Mouse (Mus musculus) stomach, embryonic 15.5 days (tissue): ENCODE measurements around the gene Rubcn. TPM values are rescaled to one million over a fixed set of nuclear protein-coding genes. Genes with fewer than 3 reads are reported as not detected.
"Not testable (repeated sequence)": the region's sequence is repeated elsewhere in the genome, so short reads cannot be mapped to it uniquely, and the experiment has no call there.

Experiments
- ATAC-seq: fragments of 200-750 bp; cut with Nextera tagmentation; 2 replicates; pipeline ENCODE4 v1.8.0; 2017; ENCODE audit warnings: low read depth, moderate number of reproducible peaks, moderate TSS enrichment; ENCODE audit not compliant: insufficient read depth, low FRiP score
- H3K27ac ChIP-seq: fragments of 300-500 bp; sonication (generic); 2 replicates; pipeline ENCODE4 v1.5.1; 2015; ENCODE audit warnings: mild to moderate bottlenecking, inconsistent platforms
- H3K27me3 ChIP-seq: fragments of 300-500 bp; sonication (generic); replicated peaks from 2 replicates; pipeline ENCODE4 v1.6.1; 2015; ENCODE audit warnings: inconsistent platforms
- H3K36me3 ChIP-seq: fragments of 300-500 bp; sonication (generic); 2 replicates; pipeline ENCODE4 v1.6.1; 2015; ENCODE audit warnings: inconsistent platforms
- H3K4me1 ChIP-seq: fragments of 300-500 bp; sonication (generic); 2 replicates; pipeline ENCODE4 v1.6.1; 2015; ENCODE audit warnings: inconsistent platforms
- H3K4me2 ChIP-seq: fragments of 300-500 bp; sonication (generic); 2 replicates; pipeline ENCODE4 v1.6.1; 2015; ENCODE audit warnings: mild to moderate bottlenecking, inconsistent platforms
- H3K4me3 ChIP-seq: fragments of 300-500 bp; sonication (generic); replicated peaks from 2 replicates; pipeline ENCODE4 v1.5.1; 2015; ENCODE audit warnings: inconsistent platforms
- H3K9ac ChIP-seq: fragments of 300-500 bp; sonication (generic); 2 replicates; pipeline ENCODE4 v1.6.1; 2015; ENCODE audit warnings: inconsistent platforms
- H3K9me3 ChIP-seq: fragments of 300-500 bp; sonication (generic); 2 replicates; pipeline ENCODE4 v1.6.1; 2016; ENCODE audit warnings: inconsistent platforms
- WGBS: fragments of 180-500 bp; shearing (Covaris S2); methylation state at CpG from one replicate; pipeline ENCODE4 v1.1.7; 2015; 5-methylcytosine and 5-hydroxymethylcytosine counted together
- polyA plus RNA-seq: library from polyadenylated mRNA; unstranded; fragments of >200 nt; fragmentation: Nextera tagmentation; extraction: Ambion mirVana; gene quantifications from 2 replicates; pipeline ENCODE4 v1.2.1, GENCODE M21; 2015

Rubcn gene
- polyA plus RNA-seq, result 16.5 and 17.1 TPM in 2 replicates

DNA sequence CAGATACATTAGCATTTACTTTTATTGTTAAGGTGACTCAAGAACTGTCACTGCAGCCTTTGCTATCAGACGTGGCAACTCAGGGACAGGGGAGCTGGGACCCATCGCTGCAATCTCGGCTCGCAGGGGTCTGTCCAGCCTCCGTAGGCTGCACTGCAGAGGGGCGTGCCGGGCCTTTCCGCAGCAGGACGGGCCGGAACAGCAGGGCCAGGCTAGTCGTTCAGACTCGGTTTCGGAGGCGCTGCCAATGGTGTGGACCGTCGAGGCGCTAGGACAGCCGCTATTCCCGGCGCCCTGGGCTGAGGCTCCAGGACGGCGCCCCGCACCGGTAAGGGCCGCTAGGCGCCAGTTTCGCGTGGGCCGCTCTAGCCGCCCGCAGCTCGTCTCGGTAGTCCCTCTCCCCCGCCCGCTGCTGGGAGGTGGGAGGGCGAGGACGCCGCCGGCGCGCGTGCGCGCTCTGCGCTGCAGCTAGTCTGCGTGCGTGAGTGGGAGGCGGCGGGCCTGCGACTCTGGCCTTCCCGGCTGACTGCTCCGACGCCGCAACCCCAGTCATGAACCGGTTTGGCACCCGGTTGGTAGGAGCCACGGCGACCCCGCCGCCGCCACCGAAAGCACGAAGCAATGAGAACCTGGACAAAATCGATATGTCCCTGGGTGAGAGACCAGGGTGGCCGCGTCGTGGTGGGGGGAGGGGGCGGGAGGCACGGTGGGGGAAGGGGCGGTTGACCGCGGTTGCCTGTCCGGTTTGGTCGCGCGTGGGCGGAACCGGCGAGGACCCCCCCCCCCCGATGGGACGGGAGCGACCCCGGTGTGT is at the start of gene Rubcn, which contains the start of gene Fyttd1:
TSS of gene Rubcn (minus strand) at position 424 of the 814 bp plus-strand sequence.
TSS of gene Fyttd1 (plus strand) at position 158 of the 814 bp plus-strand sequence.
- Histone ChIP-seq H3K9ac (peak within 1 kb of the TSS; percentile 84), H3K4me3 (peak within 1 kb of the TSS; percentile 83), H3K27me3 (no peaks in the 10 kb centered on the region), H3K4me2 (peak within 1 kb of the TSS; percentile 78), H3K27ac (peak within 1 kb of the TSS; percentile 91), H3K4me1 (peaks cover 8% of the 10 kb centered on the region; the same call in 1 of the 2 replicates), H3K9me3 (no peaks in the 10 kb centered on the region), H3K36me3 (no peaks in the 10 kb centered on the region)
- ATAC-seq, result peak; percentile 97
- under 1% methylated on average over 80 of the region's 83 CpGs for WGBS

GRCm38 (mm10) chr16:32927044-32927443 is 49.5 kb upstream of the Rubcn start:
- Histone ChIP-seq H3K4me1 (no peaks in the 10 kb centered on the region), H3K4me2 (no peak overlapping the region), H3K4me3 (no peak overlapping the region), H3K36me3 (no peaks in the 10 kb centered on the region; the same call in 1 of the 2 replicates), H3K27ac (no peak overlapping the region), H3K27me3 (no peaks in the 10 kb centered on the region), H3K9me3 (no peaks in the 10 kb centered on the region), H3K9ac (no peak overlapping the region)
- ATAC-seq, result no peak
- WGBS, result 90% methylated on average over 8 of the region's 8 CpGs

GRCm38 (mm10) chr16:32926629-32927028 is 49.1 kb upstream of the Rubcn start:
- H3K36me3 ChIP-seq, H3K27me3 ChIP-seq, H3K4me3 ChIP-seq, H3K4me1 ChIP-seq, H3K9me3 ChIP-seq, H3K9ac ChIP-seq, H3K27ac ChIP-seq, ATAC-seq, H3K4me2 ChIP-seq: not testable (repeated sequence)
- 91% methylated on average over 9 of the region's 9 CpGs for WGBS

GRCm38 (mm10) chr16:32915292-32916068 is 37.9 kb upstream of the Rubcn start:
- Histone ChIP-seq H3K9ac (no peak overlapping the region), H3K36me3 (0 out of 2 replicates have a peak, but pooled peaks cover 3% of the 10 kb centered on the region), H3K9me3 (no peaks in the 10 kb centered on the region), H3K4me3 (peak overlapping the region; percentile 14; the same call in 1 of the 2 replicates), H3K4me2 (peak overlapping the region; percentile 74; the same call in 1 of the 2 replicates), H3K4me1 (no peaks in the 10 kb centered on the region), H3K27ac (no peak overlapping the region), H3K27me3 (no peaks in the 10 kb centered on the region)
- ATAC-seq, result no peak
- whole genome bisulfite sequencing, result 65% methylated on average over 9 of the region's 9 CpGs

DNA sequence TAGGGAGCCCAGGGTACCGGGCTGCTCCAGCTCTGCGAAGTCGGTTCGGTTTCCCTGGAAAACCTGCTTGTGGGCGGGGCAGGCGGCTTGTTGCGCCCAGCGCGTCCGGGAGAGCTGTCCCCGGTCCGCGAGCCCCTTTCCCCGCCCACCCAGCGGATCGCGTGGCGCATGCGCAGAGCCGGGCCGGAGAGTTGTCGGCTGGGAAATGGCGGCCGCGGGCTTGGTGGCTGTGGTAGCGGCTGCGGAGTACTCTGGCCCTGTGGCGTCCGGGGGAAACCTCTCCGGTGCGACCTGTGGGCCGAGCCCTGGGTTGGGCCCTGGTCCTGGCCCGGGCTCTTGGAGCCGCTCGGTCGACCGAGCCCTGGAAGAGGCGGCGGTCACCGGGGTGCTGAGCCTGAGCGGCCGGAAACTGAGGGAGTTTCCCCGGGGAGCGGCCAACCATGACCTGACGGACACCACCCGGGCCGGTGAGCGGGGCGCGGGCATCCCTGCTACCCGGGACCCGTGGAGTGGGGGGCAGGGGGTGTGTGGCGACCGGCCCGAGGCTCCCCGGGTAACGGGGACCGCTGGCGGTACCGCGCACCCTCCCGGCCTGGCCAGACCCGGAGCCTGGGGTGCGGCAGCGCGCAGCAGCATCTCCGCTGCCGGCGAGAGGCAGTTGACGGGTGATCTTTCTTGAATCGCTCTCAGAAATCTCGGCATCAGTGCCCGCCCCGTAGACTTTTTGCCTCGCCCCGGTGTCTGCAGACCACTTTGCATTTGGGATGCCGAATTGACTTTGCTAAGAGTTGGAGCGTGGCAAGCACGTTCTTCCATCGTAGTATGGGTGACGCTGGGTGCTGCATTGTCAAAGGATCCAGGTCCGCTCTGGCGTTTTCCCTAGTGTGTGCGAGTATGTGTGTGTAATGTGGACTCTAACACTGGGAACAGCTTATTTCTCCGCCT is 36.6 kb upstream of the Rubcn start, which contains the start of gene Lrch3:
TSS of gene Lrch3 (plus strand) at position 164 of the 945 bp plus-strand sequence.
- peak within 1 kb of the TSS; percentile 88 for H3K4me3 ChIP-seq
- H3K4me2 ChIP-seq, result peak within 1 kb of the TSS; percentile 74
- peak within 1 kb of the TSS; percentile 77 for H3K27ac ChIP-seq
- peak within 1 kb of the TSS; percentile 88 for H3K9ac ChIP-seq
- peak; percentile 91 for ATAC-seq
- no peaks in the 10 kb centered on the region for H3K9me3 ChIP-seq
- H3K27me3 ChIP-seq, result no peaks in the 10 kb centered on the region
- no peaks in the 10 kb centered on the region for H3K4me1 ChIP-seq
- H3K36me3 ChIP-seq, result no peaks in the 10 kb centered on the region
- WGBS, result under 1% methylated on average over 84 of the region's 85 CpGs

- no peaks in the 10 kb centered on the region for H3K27me3 ChIP-seq
- no peaks in the 10 kb centered on the region for H3K4me1 ChIP-seq
- 0 out of 2 replicates have a peak overlapping the region, but pooled peaks have one; percentile 88 for H3K4me3 ChIP-seq
- no peaks in the 10 kb centered on the region for H3K36me3 ChIP-seq
- WGBS, result 46% methylated on average over 7 of the region's 7 CpGs
- H3K9me3 ChIP-seq, result no peaks in the 10 kb centered on the region
- no peak for ATAC-seq
- H3K27ac ChIP-seq, result no peak overlapping the region
- peak overlapping the region; percentile 74; the same call in 1 of the 2 replicates for H3K4me2 ChIP-seq
- H3K9ac ChIP-seq, result no peak overlapping the region
These were observed 35.6 kb upstream of the Rubcn start for GRCm38 (mm10) chr16:32913212-32913611.

GRCm38 (mm10) chr16:32906727-32907126 is 29.2 kb upstream of the Rubcn start:
- no peaks in the 10 kb centered on the region; the same call in 1 of the 2 replicates for H3K36me3 ChIP-seq
- H3K27ac ChIP-seq, result no peak overlapping the region
- H3K4me2 ChIP-seq, result no peak overlapping the region
- H3K9ac ChIP-seq, result no peak overlapping the region
- ATAC-seq, result no peak
- no peaks in the 10 kb centered on the region for H3K27me3 ChIP-seq
- no peak overlapping the region for H3K4me3 ChIP-seq
- WGBS, result 64% methylated on average over 8 of the region's 8 CpGs
- no peaks in the 10 kb centered on the region for H3K4me1 ChIP-seq
- no peaks in the 10 kb centered on the region for H3K9me3 ChIP-seq

GRCm38 (mm10) chr16:32906186-32906585 is 28.6 kb upstream of the Rubcn start:
- 74% methylated on average over 2 of the region's 2 CpGs for WGBS

GRCm38 (mm10) chr16:32902051-32902428 is 24.5 kb upstream of the Rubcn start:
- no peaks in the 10 kb centered on the region for H3K9me3 ChIP-seq
- ATAC-seq, result no peak
- WGBS, result 59% methylated on average over 3 of the region's 3 CpGs
- no peaks in the 10 kb centered on the region for H3K4me1 ChIP-seq
- H3K4me2 ChIP-seq, result no peak overlapping the region
- H3K9ac ChIP-seq, result no peak overlapping the region
- peaks cover 17% of the 10 kb centered on the region for H3K36me3 ChIP-seq
- H3K27me3 ChIP-seq, result no peaks in the 10 kb centered on the region
- no peak overlapping the region for H3K4me3 ChIP-seq
- no peak overlapping the region for H3K27ac ChIP-seq

More at GRCm38 (mm10) chr16:32906186-32906585, 28.6 kb upstream of the Rubcn start:
- Histone ChIP-seq H3K4me3 (no peak overlapping the region), H3K4me1 (no peaks in the 10 kb centered on the region), H3K4me2 (no peak overlapping the region), H3K36me3 (peaks cover 2% of the 10 kb centered on the region; the same call in 1 of the 2 replicates), H3K9ac (no peak overlapping the region), H3K27me3 (no peaks in the 10 kb centered on the region), H3K9me3 (no peaks in the 10 kb centered on the region), H3K27ac (no peak overlapping the region)
- ATAC-seq, result no peak

GRCm38 (mm10) chr16:32901360-32902050 is 23.9 kb upstream of the Rubcn start:
- no peak overlapping the region for H3K4me3 ChIP-seq
- H3K9me3 ChIP-seq, result no peaks in the 10 kb centered on the region
- ATAC-seq, result no peak
- H3K9ac ChIP-seq, result no peak overlapping the region
- WGBS, result 85% methylated on average over 2 of the region's 2 CpGs
- no peaks in the 10 kb centered on the region for H3K4me1 ChIP-seq
- peaks cover 17% of the 10 kb centered on the region for H3K36me3 ChIP-seq
- no peak overlapping the region for H3K4me2 ChIP-seq
- H3K27me3 ChIP-seq, result no peaks in the 10 kb centered on the region
- no peak overlapping the region for H3K27ac ChIP-seq
